Mouse (Mus musculus) A20 (cell line): Measurements from ENCODE around the gene Gm49450.
"Not testable (repeated sequence)": the region's sequence is repeated elsewhere in the genome, so short reads cannot be mapped to it uniquely, and the experiment has no call there.

Experiments used
- DNase-seq: peaks from one replicate; pipeline ENCODE4 v3.0.0-alpha.2; 2011; ENCODE audit warnings: low read depth, low spot score

The Gm49450 gene

GRCm38 (mm10) chr15:98928598-98929240 is 24.6 kb downstream of the Gm49450 start:
- no peak for DNase-seq

- no peak for DNase-seq
Observed at GRCm38 (mm10) chr15:98927566-98927965, 25.8 kb downstream of the Gm49450 start.

- no peak for DNase-seq
Observed at GRCm38 (mm10) chr15:98924682-98925081, 28.7 kb downstream of the Gm49450 start.

- DNase-seq = no peak
Observed at GRCm38 (mm10) chr15:98923031-98923537, 30.3 kb downstream of the Gm49450 start.

- DNase-seq = no peak
Observed at GRCm38 (mm10) chr15:98922581-98922980, 30.8 kb downstream of the Gm49450 start.

- DNase-seq = no peak
Observed at GRCm38 (mm10) chr15:98921510-98921909, 31.8 kb downstream of the Gm49450 start.

GRCm38 (mm10) chr15:98918499-98918895 is 34.9 kb downstream of the Gm49450 start:
- not testable (repeated sequence) for DNase-seq

GRCm38 (mm10) chr15:98917538-98918498 is 35.5 kb downstream of the Gm49450 start, which contains the start of gene Lmbr1l:
Lmbr1l (minus strand) TSS chr15:98918231.
- peak; percentile 100 for DNase-seq

- DNase-seq = no peak
Observed at GRCm38 (mm10) chr15:98917091-98917490, 36.3 kb downstream of the Gm49450 start.

GRCm38 (mm10) chr15:98916016-98916415 is 37.3 kb downstream of the Gm49450 start:
- DNase-seq = no peak

- DNase-seq = no peak
Observed at GRCm38 (mm10) chr15:98914903-98915302, 38.4 kb downstream of the Gm49450 start.

GRCm38 (mm10) chr15:98904692-98905091 is 48.7 kb downstream of the Gm49450 start:
- DNase-seq = peak; percentile 52

- DNase-seq = no peak
Observed at GRCm38 (mm10) chr15:98902600-98902999, 50.8 kb downstream of the Gm49450 start.

- DNase-seq = no peak
Observed at GRCm38 (mm10) chr15:98901530-98901929, 51.8 kb downstream of the Gm49450 start.

- no peak for DNase-seq
Observed at GRCm38 (mm10) chr15:98897928-98898800, 55.2 kb downstream of the Gm49450 start, which contains the start of gene Dhh. Dhh (minus strand) TSS chr15:98898540.

GRCm38 (mm10) chr15:98897495-98897894 is 55.9 kb downstream of the Gm49450 start:
- no peak for DNase-seq

- DNase-seq = no peak
Observed at GRCm38 (mm10) chr15:98895635-98896589, 57.4 kb downstream of the Gm49450 start.

- no peak for DNase-seq
Observed at GRCm38 (mm10) chr15:98894746-98895634, 58.4 kb downstream of the Gm49450 start.
